Mouse (Mus musculus) cerebellum, adult 9-11 months (tissue): Measurements from ENCODE around the gene Nap1l4.

Experiments used
- DNase-seq: peaks from one replicate; pipeline ENCODE4 v3.0.0; 2022

The Nap1l4 gene

GRCm38 (mm10) chr7:143513763-143514415 is 35.0 kb downstream of the Nap1l4 start:
- no peak for DNase-seq

DNA sequence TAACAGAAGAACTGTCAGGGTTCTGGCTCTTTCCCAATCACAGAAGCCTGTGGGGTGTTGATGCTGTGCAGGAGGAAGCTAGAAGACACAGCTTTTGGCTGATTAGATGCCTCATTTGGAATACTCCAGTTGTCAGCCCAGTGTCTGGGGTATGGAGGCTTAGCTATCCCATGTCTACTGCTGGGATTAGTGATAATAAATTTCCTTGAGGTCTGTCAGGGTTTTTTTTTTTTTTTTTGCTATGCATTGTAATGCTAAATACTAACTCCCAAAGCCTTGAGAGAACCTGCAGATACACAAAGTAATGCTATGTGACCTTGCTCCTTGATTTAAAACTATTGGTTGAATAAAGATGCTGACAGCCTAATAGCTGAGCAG is 37.6 kb downstream of the Nap1l4 start:
- DNase-seq, result no peak

DNA sequence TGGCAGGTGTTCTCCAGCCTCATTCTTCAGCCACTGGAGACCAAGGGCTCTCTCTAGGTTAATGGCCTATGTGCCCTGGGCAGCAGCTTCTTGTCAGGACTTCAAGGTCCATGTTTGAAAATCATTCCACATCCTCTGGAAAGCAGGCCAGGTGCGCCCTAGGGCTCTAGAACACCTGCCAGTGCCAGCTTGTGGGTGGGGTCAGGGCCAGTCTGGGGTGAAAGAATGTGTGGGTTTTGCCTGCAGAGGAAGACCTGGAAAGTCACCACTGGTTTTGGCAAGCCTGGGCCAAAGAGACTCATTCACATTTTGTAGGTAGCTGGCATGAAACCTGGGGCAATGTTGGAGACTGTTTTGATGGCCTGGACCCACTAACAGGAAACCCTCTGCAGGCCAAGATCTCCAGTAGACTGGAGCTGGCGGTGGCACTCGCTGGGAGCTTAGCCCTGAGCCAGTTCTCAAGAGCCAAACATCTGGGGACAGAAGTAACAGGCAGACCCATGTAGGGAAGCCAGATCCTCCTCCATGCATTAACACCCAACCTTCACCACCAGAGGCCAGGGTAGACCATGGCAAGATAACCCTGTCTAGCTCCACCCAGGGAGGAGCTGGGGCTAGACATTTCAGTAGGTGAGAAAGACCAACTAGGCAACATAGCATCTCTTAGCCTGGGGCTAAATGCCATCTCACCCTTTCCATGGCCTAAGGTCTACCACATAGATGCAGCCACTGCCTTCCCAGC is 38.1 kb downstream of the Nap1l4 start:
- DNase-seq, result no peak

- DNase-seq, result no peak
Measured at GRCm38 (mm10) chr7:143509566-143509965, 39.3 kb downstream of the Nap1l4 start.

DNA sequence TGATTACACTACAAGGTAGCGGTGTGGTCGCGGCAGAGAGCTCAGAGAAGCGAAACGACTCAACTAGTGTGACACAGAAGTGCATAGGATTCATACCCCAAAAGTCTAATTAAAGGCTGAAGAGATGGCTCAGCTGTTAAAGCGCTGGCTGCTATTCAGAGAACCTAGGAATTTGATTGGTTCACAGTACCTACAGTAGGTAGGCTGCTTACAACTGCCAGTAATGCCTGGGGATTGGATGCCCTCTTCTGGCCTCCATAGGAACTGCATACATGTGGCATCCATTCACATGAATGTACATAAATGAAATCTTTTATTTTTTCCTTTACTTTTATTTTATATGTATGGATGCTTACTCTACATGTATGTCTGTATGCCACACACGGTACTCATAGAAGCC is 42.2 kb downstream of the Nap1l4 start:
- no peak for DNase-seq

DNA sequence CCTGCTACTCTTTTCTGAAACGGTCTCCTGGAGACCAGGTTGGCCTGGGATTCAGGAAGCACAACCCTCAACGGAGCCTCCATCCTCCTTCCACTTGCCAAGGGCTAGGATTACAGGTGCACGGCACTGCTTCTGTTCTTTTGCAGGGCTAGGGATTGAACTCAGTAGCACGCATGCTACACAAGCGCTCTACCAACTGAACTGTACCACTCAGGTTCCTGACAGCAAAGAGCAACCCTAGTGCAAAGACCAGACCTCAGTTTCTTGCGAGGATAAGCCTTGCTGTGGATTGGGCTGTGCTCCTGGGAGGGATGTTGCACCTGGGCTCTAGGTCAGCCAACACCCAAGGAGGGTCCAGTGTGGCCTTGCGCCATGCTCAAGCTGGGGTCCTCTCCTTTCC is 42.6 kb downstream of the Nap1l4 start:
- DNase-seq, result no peak

DNA sequence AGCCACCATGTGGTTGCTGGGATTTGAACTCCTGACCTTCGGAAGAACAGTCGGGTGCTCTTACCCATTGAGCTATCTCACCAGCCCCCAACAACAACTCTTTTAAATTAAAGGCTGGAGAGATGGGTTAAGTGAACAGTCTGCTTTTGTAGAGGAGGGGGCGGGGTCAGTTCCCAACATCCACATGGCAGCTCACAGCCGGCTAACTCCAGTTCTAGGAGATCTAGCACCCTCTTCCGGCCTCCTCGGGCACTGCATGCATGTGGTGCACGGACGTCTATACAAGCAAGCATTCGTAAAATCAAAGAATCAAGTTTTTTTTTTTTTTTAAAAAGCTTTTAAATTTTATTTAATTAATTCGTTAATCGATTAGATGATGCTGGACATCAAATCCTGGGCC is 43.1 kb downstream of the Nap1l4 start:
- DNase-seq, result no peak

GRCm38 (mm10) chr7:143505411-143505810 is 43.5 kb downstream of the Nap1l4 start:
- DNase-seq, result no peak

- DNase-seq, result no peak
Measured at GRCm38 (mm10) chr7:143503926-143504325, 45.0 kb downstream of the Nap1l4 start.

DNA sequence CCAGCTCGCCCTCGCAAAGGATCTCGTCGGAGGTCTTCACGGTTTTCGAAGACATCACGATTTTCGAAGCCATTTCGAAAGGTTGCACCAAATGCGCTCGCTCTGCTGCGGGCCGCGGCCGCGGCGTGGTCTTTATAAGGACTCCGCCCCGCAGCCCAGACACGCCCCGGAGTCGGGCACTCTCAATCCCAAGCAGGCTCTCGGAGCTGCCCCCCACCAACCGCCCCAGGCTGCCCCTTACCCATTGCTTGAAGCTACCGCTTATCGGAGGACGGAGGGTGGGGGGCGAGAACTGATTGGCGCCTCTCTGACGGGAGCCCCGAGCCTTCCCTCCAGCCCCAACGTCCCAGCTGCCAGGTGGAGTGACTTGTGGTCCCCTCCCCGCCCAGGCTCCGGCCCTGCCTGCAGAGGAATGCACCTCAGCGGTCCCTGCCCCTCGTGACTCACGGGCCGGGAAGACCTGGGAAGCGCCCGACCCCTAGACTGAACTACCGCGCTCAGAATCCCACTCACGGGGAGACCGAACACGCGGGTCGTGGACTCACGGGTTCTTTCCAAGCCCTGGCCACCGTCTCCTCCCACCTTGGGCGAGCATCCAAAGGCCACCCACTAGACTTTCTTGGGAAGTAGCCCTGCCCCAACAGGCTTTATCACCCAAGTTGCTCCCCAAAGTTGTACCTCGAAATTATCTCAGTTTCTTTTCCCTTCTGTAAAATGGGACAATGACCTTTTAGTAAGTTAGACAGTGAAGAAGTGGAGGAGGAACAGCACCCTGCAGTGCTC is 46.3 kb downstream of the Nap1l4 start, which contains the start of gene Phlda2:
Gene Phlda2, minus strand, starts transcription at position 733 of the 783 bp plus-strand sequence.
- DNase-seq, result no peak

DNA sequence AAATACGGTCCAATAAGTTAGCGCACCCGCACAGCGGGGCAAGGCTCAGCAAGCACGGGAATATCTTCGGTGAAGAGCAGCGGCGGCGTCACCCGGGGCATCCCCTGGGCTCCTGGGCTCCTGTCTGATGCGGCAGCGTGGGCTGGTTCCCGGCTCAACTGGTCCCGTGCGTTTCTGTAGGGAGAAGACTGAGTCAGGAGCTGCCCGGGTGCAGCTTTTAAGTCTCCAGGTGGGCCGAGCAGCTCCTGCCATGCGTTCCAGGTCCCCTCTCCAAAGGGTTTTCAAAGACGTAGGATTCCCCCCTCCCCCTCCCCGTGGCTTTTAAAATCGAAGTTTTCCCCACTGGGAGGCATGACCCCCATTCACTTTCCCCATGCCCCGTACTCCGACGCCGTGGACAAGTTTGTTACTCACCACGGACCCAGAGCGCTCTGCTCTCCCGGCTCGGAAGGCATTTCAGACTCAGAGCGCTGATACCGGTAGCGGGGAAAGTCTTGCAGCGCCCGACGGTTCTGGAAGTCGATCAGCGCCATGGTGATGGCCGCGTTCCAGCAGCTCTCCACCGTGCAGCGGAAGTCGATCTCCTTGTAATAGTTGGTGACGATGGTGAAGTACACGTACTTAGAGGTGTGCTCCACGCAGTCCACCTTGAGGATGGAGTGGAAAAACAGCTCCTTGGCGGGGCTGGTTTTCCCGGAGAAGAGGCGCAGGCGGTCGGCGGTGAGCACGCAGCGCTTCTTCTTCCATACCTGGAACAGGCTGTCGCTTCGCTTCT is 47.1 kb downstream of the Nap1l4 start:
- DNase-seq, result no peak

DNA sequence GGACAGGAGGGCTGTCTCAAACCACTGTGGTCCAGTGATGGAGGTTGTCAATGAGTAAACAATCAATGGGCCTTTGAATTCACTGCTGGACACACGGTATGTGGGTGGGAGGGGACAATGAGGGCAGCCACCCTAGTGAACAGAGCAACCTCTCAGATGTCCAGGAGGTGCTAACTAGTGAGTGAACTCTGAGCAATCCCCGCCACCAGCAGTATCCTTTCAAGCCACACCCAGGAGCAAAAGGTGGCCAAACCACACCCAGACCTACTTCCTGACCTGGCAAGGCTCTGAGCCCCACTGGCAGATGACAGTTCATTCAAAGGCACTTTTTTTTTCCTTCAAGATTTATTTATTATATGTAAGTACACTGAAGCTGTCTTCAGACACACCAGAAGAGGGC is 48.0 kb downstream of the Nap1l4 start:
- no peak for DNase-seq

DNA sequence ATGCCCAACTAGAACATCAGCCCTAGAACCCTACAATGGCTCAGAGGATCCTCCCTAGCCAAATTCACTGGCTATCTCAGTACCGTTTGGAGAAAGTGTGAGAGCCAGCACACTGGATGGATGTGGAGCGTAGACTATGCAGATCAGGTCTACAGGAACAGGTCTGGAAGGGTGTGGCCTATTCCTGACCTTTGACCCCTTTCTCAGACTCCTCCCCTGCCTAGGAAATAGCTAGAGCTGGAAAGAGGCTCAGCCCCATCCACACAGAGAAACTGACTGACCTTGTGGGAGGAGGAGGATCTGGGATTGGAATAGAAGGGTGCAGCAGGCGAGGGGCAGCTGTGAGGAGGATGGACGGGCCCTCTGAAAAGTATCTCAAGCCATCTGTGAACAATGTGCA is 50.3 kb downstream of the Nap1l4 start:
- DNase-seq, result no peak

- DNase-seq, result no peak
Measured at GRCm38 (mm10) chr7:143495104-143495961, 53.6 kb downstream of the Nap1l4 start.

GRCm38 (mm10) chr7:143493616-143494126 is 55.2 kb downstream of the Nap1l4 start:
- no peak for DNase-seq

GRCm38 (mm10) chr7:143489735-143490134 is 59.2 kb downstream of the Nap1l4 start:
- DNase-seq, result no peak

GRCm38 (mm10) chr7:143482541-143482940 is 66.4 kb downstream of the Nap1l4 start:
- DNase-seq, result no peak

DNA sequence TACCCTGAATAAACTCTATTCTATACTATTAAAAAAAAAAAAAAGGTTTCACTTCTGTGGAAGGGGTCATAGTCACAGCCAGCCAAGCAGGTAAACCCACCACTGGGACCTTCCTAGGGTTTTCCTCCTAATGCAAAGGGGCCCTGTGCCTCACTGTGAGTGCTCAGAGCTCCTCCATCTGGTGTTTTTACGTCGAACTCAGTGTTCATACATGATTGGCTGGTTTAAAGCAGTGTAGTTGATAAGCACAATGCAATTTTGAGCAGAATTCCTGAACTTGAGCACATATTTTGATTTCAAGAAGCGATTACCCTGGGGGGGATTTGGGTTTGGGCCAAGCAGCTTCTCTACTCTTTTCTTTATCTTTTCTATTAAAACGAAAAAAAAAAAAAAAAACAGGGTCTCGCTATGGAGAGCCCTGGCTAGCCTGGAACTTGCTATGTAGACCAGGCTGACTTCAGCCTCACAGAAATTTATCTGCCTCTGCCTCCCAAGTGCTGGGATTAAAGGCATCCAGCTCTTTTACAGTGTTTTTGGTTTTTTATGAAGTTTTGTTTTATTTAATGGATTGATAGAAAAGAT is 67.0 kb downstream of the Nap1l4 start:
- DNase-seq, result no peak

GRCm38 (mm10) chr7:143480498-143480897 is 68.4 kb downstream of the Nap1l4 start:
- no peak for DNase-seq

GRCm38 (mm10) chr7:143477800-143478199 is 71.1 kb downstream of the Nap1l4 start:
- no peak for DNase-seq

DNA sequence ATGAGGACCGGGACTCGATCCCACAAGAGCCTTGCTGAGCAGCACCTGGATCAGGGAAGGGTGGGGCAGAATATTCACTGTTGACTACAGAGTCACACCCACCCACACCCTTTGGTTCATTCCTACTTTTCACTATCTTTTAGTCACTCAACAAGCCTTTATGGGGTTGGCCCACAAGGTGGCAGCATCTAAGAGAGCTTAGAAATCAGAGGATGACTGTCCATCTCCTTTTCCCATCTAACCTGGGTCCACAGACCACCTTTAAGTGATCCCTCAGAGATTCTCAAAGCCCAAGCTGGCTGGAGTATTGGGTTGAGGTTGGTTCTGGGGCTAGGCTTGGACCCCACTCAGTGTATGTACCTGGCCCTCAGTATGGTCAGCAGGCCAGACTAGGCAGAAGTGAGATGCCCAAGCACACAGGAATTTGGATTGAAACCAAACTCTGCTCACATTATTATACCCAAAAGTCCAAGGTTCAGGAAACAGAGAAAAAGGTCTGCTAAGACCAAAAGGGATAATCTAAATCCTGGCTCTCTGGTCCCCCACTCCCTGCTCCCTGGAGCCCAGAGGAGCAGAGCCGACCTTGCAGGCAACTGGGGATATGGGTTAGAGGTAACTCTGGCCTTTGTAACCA is 72.1 kb downstream of the Nap1l4 start:
- no peak for DNase-seq
